Comparison of ENCODE assay signal across 9 mouse cellular contexts in the genomic region with DNA sequence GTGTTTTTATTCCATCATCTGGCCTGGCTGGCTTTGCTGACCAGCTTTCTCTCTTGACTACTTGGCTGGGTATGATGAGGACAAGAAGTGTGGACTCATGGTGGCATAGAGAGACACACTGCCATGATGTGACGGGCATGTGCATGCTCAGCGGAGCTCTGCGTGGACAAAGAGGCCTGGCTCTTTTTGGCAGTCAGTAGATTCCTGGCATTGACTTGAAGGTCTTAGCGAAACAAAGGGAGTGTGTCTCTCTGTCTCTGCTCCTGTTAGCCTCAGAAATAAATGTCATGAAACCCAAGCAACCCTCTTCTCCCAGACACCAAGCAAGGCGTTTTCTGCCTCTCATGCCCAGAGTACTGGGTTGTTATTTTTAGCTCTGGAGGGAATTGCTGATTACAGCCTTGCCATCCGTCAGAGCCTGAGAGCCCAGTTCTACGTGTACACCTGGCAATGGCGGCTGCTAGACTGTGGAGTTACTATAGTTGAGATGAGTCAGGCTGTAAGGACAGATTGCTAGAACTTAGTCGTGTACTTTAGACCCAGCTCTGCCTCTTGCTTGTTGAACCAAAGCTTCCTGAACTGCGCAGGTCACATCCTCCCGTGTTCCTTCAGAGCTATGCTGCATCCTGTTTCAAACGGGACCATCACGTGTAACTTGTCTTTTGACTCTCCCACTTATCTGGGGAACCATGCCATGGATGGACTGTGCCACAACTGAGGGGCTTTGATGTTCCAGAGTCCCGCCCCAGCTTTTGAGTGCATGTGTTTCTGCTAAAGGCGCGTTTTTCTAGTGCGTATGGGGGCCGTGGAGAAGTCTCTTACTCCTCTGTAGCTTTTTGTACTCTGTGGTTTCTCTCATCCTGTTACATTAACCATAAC.
DNase-seq lines count a peak whose midpoint lies in the region; ATAC-seq lines count a peak whose summit lies in the region.
"Had no signal": no experiment of that assay in that cellular context is flagged by ENCODE, and none has a peak within 500 bp of the region (broad histone marks: within the 10 kb centered on the region; RNA-seq: fewer than 3 reads in every experiment).

No protein-coding gene starts in this region.

- peaks cover 40% of the 10 kb centered on the region for H3K4me1 ChIP-seq in kidney, embryonic 14.5 days (ENCODE audit: control insufficient read depth, insufficient read depth, low read length)
- H3K4me1 ChIP-seq in megakaryocyte, embryonic 14.5 days, result peaks cover 69% of the 10 kb centered on the region

- no peaks in the 10 kb centered on the region for H3K27me3 ChIP-seq in kidney, embryonic 14.5 days (ENCODE audit: control insufficient read depth, insufficient read depth, low read length)
- no peaks in the 10 kb centered on the region for H3K27me3 ChIP-seq in megakaryocyte, embryonic 14.5 days (replicated peaks)

- no peak for DNase-seq in kidney, adult 11 months
- peak; percentile 43 to 46 for DNase-seq in cerebellum, postnatal 25 days
- peak; percentile 66 to 70 for DNase-seq in heart, postnatal 10 days
- peak; percentile 78 for DNase-seq in thymus, postnatal 25 days
- DNase-seq in right cerebral cortex, postnatal 4 days, result no peak
- no peak for DNase-seq in frontal cortex, postnatal 25 days (ENCODE audit: low spot score in 2 of 2)

- H3K9ac ChIP-seq in kidney, embryonic 14.5 days (ENCODE audit: low read depth, low read length), result no peak overlapping the region
- H3K9ac ChIP-seq: liver, embryonic 14.5 days had no signal

- no peak for ATAC-seq in kidney, embryonic 14.5 days (ENCODE audit: low FRiP score, low TSS enrichment)

- intact Hi-C loops in heart, postnatal 10 days (cut with DNase I), result loop anchor here (2.0 kb wide), 1 partner anchor 16 kb away; no protein-coding TSS in a partner anchor

- H3K9me3 ChIP-seq in kidney, embryonic 14.5 days (ENCODE audit: control insufficient read depth, low read length), result no peaks in the 10 kb centered on the region
- no peaks in the 10 kb centered on the region for H3K9me3 ChIP-seq in megakaryocyte, embryonic 14.5 days

- H3K36me3 ChIP-seq in kidney, embryonic 14.5 days (ENCODE audit: control insufficient read depth, insufficient read depth, low read length), result peaks cover 12% of the 10 kb centered on the region; the same call in 1 of the 2 replicates
- peaks cover 34% of the 10 kb centered on the region for H3K36me3 ChIP-seq in megakaryocyte, embryonic 14.5 days (replicated peaks; ENCODE audit: low read length)

- H3K4me3 ChIP-seq in kidney, embryonic 14.5 days (ENCODE audit: low read length), result no peak overlapping the region
- H3K4me3 ChIP-seq in megakaryocyte, embryonic 14.5 days (replicated peaks), result peak overlapping the region; percentile 82

- 51% methylated on average over 18 of the region's 18 CpGs for WGBS in kidney, embryonic 14.5 days

- H3K4me2 ChIP-seq in kidney, embryonic 14.5 days (replicated peaks; ENCODE audit: low read depth, low read length), result no peak overlapping the region

- peak overlapping the region; percentile 71 for H3K27ac ChIP-seq in kidney, embryonic 14.5 days (ENCODE audit: low read depth, low read length)
- H3K27ac ChIP-seq: liver, embryonic 14.5 days had no signal

Comparison
In these comparisons a context has a peak if more than half of its experiments do, and no peak if none do; other contexts are left out.
1. DNase-seq: peak in cerebellum, postnatal 25 days (2 of 2), heart, postnatal 10 days (2 of 2) and thymus, postnatal 25 days (single experiment); none in kidney, adult 11 months (single experiment), right cerebral cortex, postnatal 4 days (single experiment) and frontal cortex, postnatal 25 days (0 of 2).